Mouse (Mus musculus) embryonic facial prominence, embryonic 10.5 days (tissue): Measurements from ENCODE around the gene Xk. TPM values are rescaled to one million over a fixed set of nuclear protein-coding genes. Genes with fewer than 3 reads are reported as not detected.
"Not testable (repeated sequence)": the region's sequence is repeated elsewhere in the genome, so short reads cannot be mapped to it uniquely, and the experiment has no call there.

Experiments
- DNase-seq: peaks from one replicate; pipeline ENCODE4 v3.0.0-alpha.2; 2017; ENCODE audit warnings: low spot score
- H3K27ac ChIP-seq: fragments of 300-500 bp; sonication (generic); replicated peaks from 2 replicates; pipeline ENCODE4 v1.5.1; 2016; ENCODE audit warnings: mild to moderate bottlenecking
- H3K27me3 ChIP-seq: fragments of 300-500 bp; sonication (generic); replicated peaks from 2 replicates; pipeline ENCODE4 v1.6.1; 2016; ENCODE audit warnings: low read depth, mild to moderate bottlenecking; ENCODE audit not compliant: poor library complexity, severe bottlenecking
- H3K36me3 ChIP-seq: fragments of 300-500 bp; sonication (generic); replicated peaks from 2 replicates; pipeline ENCODE4 v1.6.1; 2016; ENCODE audit warnings: mild to moderate bottlenecking, moderate library complexity
- H3K4me1 ChIP-seq: fragments of 300-500 bp; sonication (generic); 2 replicates; pipeline ENCODE4 v1.6.1; 2016
- H3K4me3 ChIP-seq: fragments of 300-500 bp; sonication (generic); 2 replicates; pipeline ENCODE4 v1.5.1; 2016; ENCODE audit warnings: mild to moderate bottlenecking, moderate library complexity
- H3K9me3 ChIP-seq: fragments of 300-500 bp; sonication (generic); 2 replicates; pipeline ENCODE4 v1.6.1; 2016; ENCODE audit warnings: mild to moderate bottlenecking
- WGBS: fragments of 180-500 bp; shearing (Covaris S2); methylation state at CpG from one replicate; pipeline ENCODE4 v1.1.7; 2016; 5-methylcytosine and 5-hydroxymethylcytosine counted together
- polyA plus RNA-seq: library from polyadenylated mRNA; unstranded; fragments of >200 nt; fragmentation: Nextera tagmentation; extraction: Ambion mirVana; gene quantifications from 2 replicates; pipeline ENCODE4 v1.2.1, GENCODE M21; 2016

Gene Xk
- polyA plus RNA-seq, 1 experiment from 2014 or later = 2.0 TPM

DNA sequence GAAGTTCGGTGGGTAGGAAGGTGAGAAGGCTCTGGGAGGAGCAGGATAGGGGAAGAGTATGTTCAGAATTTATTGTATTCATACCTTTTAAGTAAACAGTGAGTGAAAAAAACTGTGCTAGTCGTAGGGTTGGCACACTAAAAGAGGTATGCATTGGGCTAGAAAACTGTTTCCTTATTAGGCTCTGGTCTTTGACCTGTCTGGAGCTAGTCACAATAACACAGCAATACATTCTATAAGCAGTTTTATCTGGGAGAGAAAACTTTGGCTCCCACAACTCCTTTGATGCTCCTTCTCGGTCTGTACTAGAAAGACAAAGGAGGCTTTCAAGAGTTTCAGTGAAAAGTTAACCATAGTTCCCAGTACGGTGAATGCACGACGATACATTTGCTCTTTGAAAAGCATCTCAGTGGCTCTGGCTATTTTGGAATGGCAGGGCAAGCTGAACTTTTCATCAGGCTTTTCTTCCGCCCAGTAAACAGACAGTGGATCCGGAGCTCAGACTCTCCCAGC lies 553 bp upstream of the Xk start:
- 25% methylated on average over 8 of the region's 8 CpGs for WGBS
- Histone ChIP-seq H3K36me3 (no peaks in the 10 kb centered on the region), H3K27ac (peak overlapping the region; percentile 71), H3K4me3 (peak overlapping the region; percentile 64), H3K27me3 (peaks cover 10% of the 10 kb centered on the region), H3K4me1 (no peaks in the 10 kb centered on the region), H3K9me3 (no peaks in the 10 kb centered on the region)
- no peak for DNase-seq

DNA sequence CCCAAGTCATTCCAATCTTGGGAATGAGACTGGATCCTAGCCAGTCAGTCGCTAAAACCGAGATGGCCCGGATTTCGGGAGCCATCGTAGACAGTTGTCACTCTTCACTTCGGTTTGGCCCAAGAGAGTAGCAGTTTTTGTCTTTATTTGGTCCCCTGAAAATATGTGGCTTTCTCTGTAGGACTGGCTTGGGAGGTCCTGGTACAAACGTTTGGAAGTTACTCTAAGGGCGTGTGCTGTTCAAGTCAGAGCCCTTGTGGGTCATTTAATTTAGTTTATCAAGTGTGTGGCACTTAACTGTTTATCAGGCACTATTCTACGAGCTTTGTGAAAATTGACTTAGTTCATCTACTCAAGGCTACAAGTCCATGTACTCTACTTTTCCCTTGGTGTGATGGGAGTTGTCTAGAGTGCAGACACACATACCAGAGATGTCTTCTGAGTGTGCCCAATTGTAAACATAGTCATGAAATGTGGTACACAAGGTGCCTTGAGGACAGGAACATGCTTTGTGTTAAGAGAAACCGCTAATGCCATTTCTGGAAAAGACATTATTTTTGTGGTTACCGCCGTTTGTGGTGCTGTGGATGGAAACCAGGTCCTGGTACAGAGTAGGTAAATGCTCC lies 934 bp downstream of the Xk start:
- no peak for DNase-seq
- 61% methylated on average over 12 of the region's 12 CpGs for WGBS

DNA sequence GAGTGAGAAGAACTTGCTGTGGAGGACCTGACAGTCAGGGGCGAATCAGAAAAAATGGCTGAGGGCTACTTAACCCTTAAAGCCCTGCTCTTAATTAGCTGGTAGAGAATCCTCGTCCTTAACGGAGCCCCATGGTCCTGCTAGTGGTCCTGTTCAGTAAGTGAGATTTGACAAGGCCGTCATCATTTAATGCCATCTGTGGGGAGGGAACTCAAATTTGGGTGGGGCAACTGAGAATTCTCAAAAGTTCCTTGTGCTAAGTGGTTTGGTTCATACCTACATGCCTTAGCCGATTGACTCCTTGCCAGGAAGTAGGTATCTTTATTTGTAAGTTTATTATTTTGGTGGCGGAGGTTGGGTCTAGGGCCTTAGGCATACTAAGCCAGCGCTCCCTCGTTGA lies 1.8 kb downstream of the Xk start:
- DNase-seq = no peak
- no peaks in the 10 kb centered on the region for H3K4me1 ChIP-seq
- no peak overlapping the region for H3K27ac ChIP-seq
- no peaks in the 10 kb centered on the region for H3K9me3 ChIP-seq
- no peak overlapping the region for H3K4me3 ChIP-seq
- 76% methylated on average over 8 of the region's 8 CpGs for WGBS
- H3K27me3 ChIP-seq = peaks cover 10% of the 10 kb centered on the region
- H3K36me3 ChIP-seq = no peaks in the 10 kb centered on the region

More for the DNA sequence above, 934 bp downstream of the Xk start:
- H3K27ac ChIP-seq = no peak overlapping the region
- no peaks in the 10 kb centered on the region for H3K9me3 ChIP-seq
- H3K4me3 ChIP-seq = peak overlapping the region; percentile 64
- H3K4me1 ChIP-seq = no peaks in the 10 kb centered on the region
- peaks cover 10% of the 10 kb centered on the region for H3K27me3 ChIP-seq
- no peaks in the 10 kb centered on the region for H3K36me3 ChIP-seq

DNA sequence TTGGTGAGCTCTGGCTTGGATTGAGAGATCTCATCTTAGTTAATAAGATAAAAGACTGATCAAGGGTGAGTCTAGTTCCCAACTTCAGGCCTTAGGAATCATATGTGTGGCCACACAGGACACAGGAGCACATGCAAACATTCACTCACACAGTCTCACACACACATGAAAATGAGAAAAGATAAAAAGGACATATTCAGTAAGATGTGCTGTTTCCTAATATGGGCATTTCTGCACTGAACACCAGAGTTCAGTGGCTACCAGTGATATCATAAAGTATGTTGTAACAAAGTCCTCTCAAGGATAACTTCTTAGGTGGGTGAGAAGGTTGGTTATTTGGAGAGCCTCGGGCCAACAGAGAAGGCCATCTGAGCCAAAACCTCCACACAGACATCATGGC lies 10.9 kb downstream of the Xk start, which contains the start of gene H2al1m:
Gene H2al1m, plus strand, starts transcription at position 301 of the 400 bp plus-strand sequence.
- not testable (repeated sequence) for H3K27me3 ChIP-seq, H3K9me3 ChIP-seq, H3K27ac ChIP-seq, DNase-seq, H3K4me1 ChIP-seq, H3K36me3 ChIP-seq, H3K4me3 ChIP-seq
- WGBS = no CpG with 5 or more reads among the region's 1 CpGs

DNA sequence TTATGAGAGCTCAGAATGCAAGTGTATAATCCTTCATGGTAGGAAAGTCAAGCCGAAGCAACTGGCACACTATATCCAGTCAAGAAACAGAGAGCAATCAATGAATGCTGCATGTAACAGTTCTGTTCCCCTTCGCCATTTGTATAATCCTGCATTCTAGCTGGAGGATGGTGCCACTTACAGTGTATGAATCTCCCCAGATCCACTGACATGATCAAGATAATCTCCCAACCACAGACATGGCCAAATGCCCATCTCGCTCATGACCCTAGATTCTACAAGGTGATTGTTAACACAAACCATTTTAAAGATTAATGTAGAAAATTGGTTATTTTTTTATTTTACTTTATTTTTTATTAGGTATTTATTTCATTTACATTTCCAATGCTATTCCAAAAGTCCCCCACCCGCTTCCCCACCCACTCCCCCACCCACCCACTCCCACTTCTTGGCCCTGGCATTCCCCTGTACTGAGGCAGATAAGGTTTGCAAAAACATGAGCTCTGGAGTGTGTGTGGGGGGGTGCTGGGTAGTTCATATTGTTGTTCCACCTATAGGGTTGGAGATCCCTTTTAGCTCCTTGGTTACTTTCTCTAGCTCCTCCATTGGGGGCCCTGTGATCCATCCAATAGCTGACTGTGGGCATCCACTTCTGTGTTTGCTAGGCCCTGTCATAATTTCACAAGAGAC lies 20.7 kb downstream of the Xk start:
- H3K36me3 ChIP-seq, H3K27me3 ChIP-seq, H3K27ac ChIP-seq, H3K9me3 ChIP-seq, H3K4me3 ChIP-seq, H3K4me1 ChIP-seq, DNase-seq: not testable (repeated sequence)
- 86% methylated on average over 4 of the region's 4 CpGs for WGBS

DNA sequence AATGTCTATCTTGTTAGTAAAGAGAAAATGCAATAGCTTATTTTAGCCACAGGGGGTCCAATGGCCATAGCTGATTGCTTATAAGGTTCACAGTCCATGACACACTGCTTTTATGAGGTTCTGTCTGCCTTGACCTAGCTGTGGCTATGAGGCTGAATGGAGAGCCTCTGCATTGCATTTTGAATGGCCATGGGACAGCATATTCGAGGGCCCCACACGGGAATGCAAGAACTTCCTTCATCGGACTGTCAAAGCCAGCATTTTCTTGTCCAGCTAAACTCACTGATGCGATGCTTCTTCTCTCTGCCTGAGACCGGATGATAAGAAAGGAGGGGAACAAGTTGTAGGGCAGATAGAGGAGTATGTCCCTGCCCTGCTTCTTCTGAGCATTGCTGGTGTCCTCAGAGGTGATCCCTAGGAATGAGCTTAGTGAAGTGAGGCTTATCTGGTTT lies 25.9 kb downstream of the Xk start:
- H3K27me3 ChIP-seq = no peaks in the 10 kb centered on the region
- 87% methylated on average over 5 of the region's 5 CpGs for WGBS
- no peaks in the 10 kb centered on the region for H3K4me1 ChIP-seq
- H3K36me3 ChIP-seq = no peaks in the 10 kb centered on the region
- no peak overlapping the region for H3K27ac ChIP-seq
- no peak for DNase-seq
- no peak overlapping the region for H3K4me3 ChIP-seq
- H3K9me3 ChIP-seq = no peaks in the 10 kb centered on the region

DNA sequence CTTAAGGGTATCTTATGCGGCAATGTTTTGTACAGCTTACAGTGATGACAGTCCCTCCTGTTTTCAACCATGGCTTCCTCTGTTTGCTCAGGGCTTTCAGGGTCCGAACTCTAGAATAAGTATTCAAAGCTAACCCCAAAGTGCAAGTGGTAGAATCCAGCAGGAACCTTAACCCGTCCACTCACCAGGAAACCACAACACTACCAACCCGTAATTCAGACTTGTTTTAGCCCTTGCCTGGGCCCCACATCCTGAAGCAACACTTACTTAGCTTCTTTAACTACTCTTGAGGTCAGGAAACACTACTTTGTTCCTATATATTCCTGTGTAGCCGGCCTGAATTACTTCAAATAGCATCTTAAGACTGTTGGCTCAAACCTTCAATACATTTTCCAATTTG lies 30.2 kb downstream of the Xk start:
- H3K27ac ChIP-seq = no peak overlapping the region
- H3K27me3 ChIP-seq = no peaks in the 10 kb centered on the region
- no peaks in the 10 kb centered on the region for H3K4me1 ChIP-seq
- no peak overlapping the region for H3K4me3 ChIP-seq
- WGBS = 84% methylated on average over 5 of the region's 5 CpGs
- no peak for DNase-seq
- no peaks in the 10 kb centered on the region for H3K36me3 ChIP-seq
- H3K9me3 ChIP-seq = no peaks in the 10 kb centered on the region

DNA sequence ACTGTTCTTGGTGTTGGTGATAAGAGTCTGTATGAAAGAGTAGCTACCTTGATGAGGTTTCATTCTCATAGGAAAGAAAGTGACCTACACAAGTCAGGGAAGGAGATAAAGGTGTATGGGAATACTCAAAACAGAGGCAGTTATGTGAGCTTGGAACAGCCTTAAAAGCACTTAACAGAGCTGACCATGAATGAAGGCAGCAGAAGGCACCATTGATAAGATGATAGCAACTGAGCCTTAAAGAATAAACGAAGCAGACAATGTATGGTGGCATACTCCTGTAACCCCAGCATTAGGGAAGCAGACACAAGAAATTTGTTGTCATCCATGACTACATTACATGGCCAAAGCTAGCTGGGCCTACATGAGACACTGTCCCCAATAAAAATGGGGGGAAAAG lies 30.9 kb downstream of the Xk start:
- no peaks in the 10 kb centered on the region for H3K36me3 ChIP-seq
- H3K9me3 ChIP-seq = no peaks in the 10 kb centered on the region
- H3K4me3 ChIP-seq = no peak overlapping the region
- H3K27ac ChIP-seq = no peak overlapping the region
- no peaks in the 10 kb centered on the region for H3K4me1 ChIP-seq
- no peaks in the 10 kb centered on the region for H3K27me3 ChIP-seq
- no peak for DNase-seq
- WGBS = 81% methylated on average over 1 of the region's 1 CpGs

DNA sequence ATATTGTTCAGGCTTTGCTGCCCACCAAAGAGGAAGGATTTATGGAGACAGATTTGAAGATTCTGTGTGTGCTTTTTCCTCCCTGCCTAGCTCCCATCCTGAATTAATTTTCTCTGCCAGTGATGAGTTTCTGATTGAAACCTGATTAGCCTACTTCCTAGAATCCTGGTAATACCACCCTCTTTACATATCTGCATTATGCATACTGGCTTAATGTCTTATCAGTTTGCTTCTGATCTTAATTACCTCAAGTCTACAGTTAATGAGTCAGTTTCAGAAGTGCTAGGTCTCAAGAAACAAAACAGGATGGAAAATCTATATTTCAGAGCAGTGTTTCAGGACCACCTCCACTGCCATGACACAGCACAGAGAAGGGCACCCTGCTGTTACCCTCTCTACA lies 43.9 kb downstream of the Xk start:
- not testable (repeated sequence) for DNase-seq, H3K4me1 ChIP-seq, H3K27ac ChIP-seq, H3K36me3 ChIP-seq, H3K9me3 ChIP-seq, H3K4me3 ChIP-seq, H3K27me3 ChIP-seq

DNA sequence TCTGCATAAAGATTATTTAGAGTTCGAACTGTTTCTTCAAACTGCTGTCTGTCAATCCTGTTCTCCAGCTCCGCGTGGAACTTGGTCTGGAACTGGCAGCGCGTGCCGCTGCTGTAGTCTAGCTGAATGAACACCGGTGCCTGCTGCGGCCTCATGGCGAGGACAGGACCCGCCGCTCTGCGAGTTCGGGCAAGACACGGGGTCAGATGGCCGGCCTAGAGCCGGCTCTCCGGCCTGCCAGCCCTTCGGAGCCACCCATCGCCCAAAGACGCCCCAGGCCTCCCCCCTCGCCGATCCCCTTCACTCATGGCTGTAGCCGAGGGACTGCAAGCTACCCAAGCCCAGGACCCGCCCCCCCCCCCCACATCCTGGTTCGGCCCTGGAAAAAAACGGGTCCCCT lies 55.4 kb downstream of the Xk start:
- not testable (repeated sequence) for H3K27ac ChIP-seq, H3K27me3 ChIP-seq, H3K4me1 ChIP-seq, H3K4me3 ChIP-seq, H3K9me3 ChIP-seq, H3K36me3 ChIP-seq, DNase-seq
- 90% methylated on average over 26 of the region's 26 CpGs for WGBS

DNA sequence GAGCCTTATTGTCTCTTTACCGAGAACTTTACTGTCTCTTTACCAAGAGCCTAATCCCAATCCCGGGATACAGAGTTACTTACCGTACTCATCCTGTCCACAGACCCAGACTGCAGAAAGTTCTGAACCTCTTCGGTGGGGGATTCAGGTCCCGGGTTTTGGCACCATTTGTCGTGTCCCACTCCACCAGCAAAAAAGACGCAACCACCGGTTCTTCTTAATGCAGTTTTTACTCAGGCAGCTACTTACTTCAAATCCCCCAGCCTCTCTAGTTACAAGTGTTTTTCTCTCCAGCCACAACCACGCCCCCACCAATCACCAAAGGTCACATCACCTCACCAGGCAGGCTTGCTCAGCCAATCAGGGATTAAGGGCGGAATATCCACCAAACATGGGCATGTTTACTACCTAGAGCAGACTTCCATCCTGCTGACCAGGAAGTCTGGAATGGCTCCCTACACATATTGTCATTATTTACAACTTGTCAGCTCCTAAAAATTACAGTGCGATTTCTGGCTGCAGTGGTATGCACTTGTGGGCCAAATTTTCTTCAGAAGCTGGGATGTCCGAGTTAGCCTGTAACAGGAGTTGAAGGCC lies 59.9 kb downstream of the Xk start:
- H3K36me3 ChIP-seq, H3K4me3 ChIP-seq, H3K27me3 ChIP-seq, H3K4me1 ChIP-seq, DNase-seq, H3K27ac ChIP-seq, H3K9me3 ChIP-seq: not testable (repeated sequence)
- WGBS = 88% methylated on average over 12 of the region's 12 CpGs

DNA sequence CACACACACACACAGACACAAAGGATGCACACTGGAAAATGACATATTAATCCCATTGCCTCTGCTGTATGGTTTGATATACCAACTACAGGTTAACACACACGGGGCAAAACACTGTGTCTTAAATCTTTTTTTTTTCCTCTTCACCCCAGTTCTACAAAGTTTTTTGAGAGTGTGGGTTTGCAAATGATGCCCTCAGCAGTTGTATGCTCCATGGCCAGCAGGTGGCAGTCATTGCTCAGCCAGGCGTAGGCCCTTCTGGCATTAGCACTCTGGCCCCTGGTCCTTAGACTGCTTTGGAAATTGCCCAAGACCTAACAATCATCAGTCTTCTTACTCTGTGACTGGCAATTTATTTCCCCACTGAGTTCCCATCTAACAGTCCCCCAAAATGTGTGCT lies 60.5 kb downstream of the Xk start:
- DNase-seq, H3K4me1 ChIP-seq, H3K36me3 ChIP-seq, H3K4me3 ChIP-seq, H3K27ac ChIP-seq, H3K9me3 ChIP-seq, H3K27me3 ChIP-seq: not testable (repeated sequence)
- WGBS = 72% methylated on average over 2 of the region's 2 CpGs

DNA sequence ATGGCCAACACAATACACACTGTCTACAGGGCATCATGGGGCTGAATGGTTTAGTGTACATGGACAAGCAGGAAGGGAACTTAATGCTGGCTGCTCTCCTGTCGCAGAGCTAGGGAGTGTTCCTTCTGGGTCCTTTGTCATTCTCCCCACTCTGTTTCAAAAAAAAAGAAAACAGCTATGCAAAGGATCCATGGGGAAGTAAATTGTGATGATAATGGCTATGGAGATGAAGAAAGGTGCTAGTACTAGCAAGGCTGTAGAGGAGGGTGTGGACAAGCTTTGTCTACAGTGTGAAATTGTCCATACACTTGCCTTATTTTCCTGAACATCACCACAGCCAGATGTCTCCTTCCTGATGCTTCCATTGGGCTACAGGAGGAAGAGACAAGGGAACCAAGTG lies 62.4 kb downstream of the Xk start:
- DNase-seq, H3K9me3 ChIP-seq, H3K36me3 ChIP-seq, H3K27me3 ChIP-seq, H3K27ac ChIP-seq, H3K4me3 ChIP-seq, H3K4me1 ChIP-seq: not testable (repeated sequence)
- 44% methylated on average over 1 of the region's 1 CpGs for WGBS
